Mouse (Mus musculus): Measurements from ENCODE around the gene Glmp. TPM values are rescaled to one million over a fixed set of nuclear protein-coding genes. Genes with fewer than 3 reads are reported as not detected.
"Not testable (repeated sequence)": the region's sequence is repeated elsewhere in the genome, so short reads cannot be mapped to it uniquely, and the experiment has no call there.

Glmp gene
- polyA plus RNA-seq (2016; fragmentation: Nextera tagmentation; extraction: Ambion mirVana), result 150 and 157 TPM in 2 replicates

DNA sequence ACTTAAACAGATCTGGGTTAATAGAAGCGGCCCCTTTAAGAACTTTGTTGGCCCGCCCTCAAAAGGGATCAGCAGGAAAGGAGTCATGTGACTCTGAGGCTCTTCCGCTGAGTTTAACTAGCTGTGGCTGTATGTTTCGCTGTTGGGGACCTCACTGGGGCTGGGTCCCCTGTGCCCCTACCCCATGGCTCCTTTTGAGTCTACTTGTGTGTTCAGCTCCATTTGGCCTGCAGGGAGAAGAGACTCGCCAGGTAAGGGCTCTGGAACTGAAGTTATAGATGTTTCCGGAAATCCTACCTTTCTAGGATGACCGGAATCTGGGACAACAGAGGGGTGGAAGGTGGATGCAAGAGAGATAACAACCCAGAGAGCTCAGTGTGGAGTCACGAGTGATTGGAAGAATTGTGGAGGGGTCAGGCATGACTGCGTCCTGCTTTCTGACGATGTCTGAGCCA lies at the start of gene Glmp:
Glmp (plus strand) TSS at position 73 of the 455 bp plus-strand sequence.
- peaks cover 83% of the 10 kb centered on the region for H3K36me3 ChIP-seq
- H3K9me3 ChIP-seq, result no peaks in the 10 kb centered on the region
- no peaks in the 10 kb centered on the region for H3K27me3 ChIP-seq (ENCODE audit: insufficient read depth, poor library complexity, severe bottlenecking)
- H3K27ac ChIP-seq, result peak within 1 kb of the TSS; percentile 83
- peaks cover 15% of the 10 kb centered on the region for H3K4me1 ChIP-seq (replicated peaks)
- 3% methylated on average over 10 of the region's 10 CpGs for WGBS
- peak; percentile 61 for DNase-seq (ENCODE audit: low spot score)
- peak within 1 kb of the TSS; percentile 71 for H3K4me3 ChIP-seq

DNA sequence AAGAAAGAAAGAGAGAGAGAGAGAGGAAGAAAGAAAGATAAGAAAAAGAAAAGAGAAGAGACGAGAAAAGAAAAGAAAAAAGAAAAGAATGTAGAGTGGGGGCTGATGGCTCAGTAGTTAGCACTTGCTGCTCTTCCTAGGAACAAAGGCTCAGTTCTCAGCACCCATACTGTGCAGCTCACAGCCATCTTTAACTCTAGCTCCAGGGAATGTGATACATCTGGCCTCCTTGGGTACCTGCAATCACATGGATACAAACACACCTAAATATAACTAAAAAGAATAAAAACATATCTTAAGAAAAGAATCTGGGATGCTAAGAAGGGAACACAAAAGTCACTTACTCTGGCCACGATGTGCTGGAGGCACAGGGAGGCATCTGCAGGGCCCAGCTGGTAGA lies 48.7 kb upstream of the Glmp start:
- Histone ChIP-seq H3K4me1 (replicated peaks) (no peaks in the 10 kb centered on the region), H3K36me3 (no peaks in the 10 kb centered on the region), H3K27ac (no peak overlapping the region), H3K27me3 (ENCODE audit: insufficient read depth, poor library complexity, severe bottlenecking) (no peaks in the 10 kb centered on the region), H3K4me3 (no peak overlapping the region), H3K9me3 (no peaks in the 10 kb centered on the region)
- no peak for DNase-seq (ENCODE audit: low spot score)
- 78% methylated on average over 2 of the region's 2 CpGs for WGBS

DNA sequence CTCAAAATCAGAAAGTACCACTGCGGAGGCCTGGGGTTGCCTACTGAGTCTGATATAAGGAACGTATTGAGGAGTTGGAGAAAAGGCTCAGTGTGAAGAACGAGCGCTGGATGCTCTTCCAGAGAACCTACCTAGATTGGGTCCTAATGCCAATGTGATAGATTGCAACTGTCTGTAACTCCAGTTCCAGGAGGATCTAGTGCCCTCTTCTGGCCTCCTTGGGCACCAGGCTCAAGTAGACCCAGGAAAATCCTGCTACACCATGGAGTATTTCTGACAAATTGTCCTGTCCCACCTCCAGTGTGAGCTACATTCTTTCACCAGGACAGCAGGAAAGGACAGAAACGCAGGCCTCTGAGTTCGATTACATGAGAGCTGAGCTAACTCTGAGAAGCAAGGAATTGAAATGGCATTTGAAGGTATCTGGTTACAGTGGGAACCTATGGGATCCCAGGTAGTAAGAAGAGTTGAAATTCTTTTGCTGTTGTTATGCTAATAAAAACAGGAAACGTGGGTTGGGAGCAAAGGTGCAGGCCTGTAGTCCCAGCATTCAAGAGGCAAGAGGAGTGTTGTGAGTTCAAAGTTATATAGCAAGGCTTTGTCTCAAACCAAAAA lies 48.2 kb upstream of the Glmp start:
- Histone ChIP-seq H3K9me3 (no peaks in the 10 kb centered on the region), H3K36me3 (no peaks in the 10 kb centered on the region), H3K4me1 (replicated peaks) (no peaks in the 10 kb centered on the region), H3K27me3 (ENCODE audit: insufficient read depth, poor library complexity, severe bottlenecking) (no peaks in the 10 kb centered on the region), H3K4me3 (no peak overlapping the region), H3K27ac (no peak overlapping the region)
- WGBS, result 44% methylated on average over 7 of the region's 7 CpGs
- DNase-seq (ENCODE audit: low spot score), result no peak

DNA sequence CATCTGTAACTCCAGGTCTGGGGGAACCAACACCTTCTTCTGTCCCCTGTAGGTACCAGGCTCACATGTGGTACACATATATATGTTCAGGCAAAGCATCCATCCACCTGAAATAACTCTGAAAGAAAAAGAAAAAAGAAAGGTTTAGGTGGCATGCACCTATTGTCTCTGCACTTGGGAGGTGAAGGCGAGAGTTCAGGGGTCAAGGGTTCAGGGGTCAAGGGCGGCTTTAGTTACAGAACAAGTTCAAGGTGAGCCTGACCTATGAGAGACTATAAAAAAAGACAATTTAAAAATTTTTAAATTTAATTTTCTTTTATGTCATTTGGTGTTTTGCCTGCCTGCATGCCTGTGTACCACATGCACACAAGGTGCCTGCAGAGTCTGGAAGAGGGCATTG lies 44.8 kb upstream of the Glmp start:
- H3K27ac ChIP-seq, result no peak overlapping the region
- H3K4me1 ChIP-seq (replicated peaks), result no peaks in the 10 kb centered on the region

DNA sequence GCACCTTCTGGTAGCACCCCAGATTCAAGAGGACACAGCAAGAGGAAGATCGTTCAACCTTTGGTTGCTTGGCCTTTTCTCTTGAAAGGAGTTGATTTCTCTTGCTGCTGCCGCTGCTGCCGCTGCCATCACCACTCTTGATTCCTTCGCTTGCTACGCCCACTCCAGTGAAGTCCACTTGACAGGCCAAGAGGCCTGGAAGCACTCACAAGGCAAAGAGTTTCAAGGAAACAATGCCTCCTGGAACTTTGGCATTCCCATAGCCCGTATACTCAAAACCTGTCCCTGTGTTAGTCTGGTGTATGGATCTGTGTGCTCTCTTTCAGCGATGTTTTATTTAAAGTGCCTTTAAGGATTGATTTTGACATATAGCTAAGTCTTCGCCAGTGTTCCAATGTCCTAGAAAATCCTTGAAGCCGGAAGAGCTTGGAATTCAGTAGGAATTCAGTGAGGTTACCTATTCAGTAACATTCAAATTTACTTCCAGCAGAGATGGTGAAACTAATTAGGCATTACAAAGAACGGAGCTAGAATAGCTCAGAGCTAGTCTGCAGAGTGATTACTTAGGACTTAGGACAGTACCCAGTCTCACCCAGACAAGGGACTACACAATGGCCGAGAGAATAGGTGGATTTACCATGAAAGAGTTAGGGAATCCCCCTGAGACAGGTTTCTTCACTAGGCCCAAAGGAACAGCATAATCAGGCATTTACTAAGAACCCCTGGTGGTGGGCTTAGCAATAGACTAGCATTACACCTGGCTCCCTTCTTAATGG lies 43.5 kb upstream of the Glmp start:
- not testable (repeated sequence) for DNase-seq (ENCODE audit: low spot score); H3K36me3 ChIP-seq; H3K4me3 ChIP-seq; H3K27ac ChIP-seq; H3K9me3 ChIP-seq; H3K27me3 ChIP-seq (ENCODE audit: insufficient read depth, poor library complexity, severe bottlenecking); H3K4me1 ChIP-seq (replicated peaks)
- 67% methylated on average over 11 of the region's 11 CpGs for WGBS

More for the DNA sequence above, 44.8 kb upstream of the Glmp start:
- no peak overlapping the region for H3K4me3 ChIP-seq
- H3K9me3 ChIP-seq, result no peaks in the 10 kb centered on the region
- no peaks in the 10 kb centered on the region for H3K36me3 ChIP-seq
- no peaks in the 10 kb centered on the region for H3K27me3 ChIP-seq (ENCODE audit: insufficient read depth, poor library complexity, severe bottlenecking)
- WGBS, result 93% methylated on average over 2 of the region's 2 CpGs
- DNase-seq (ENCODE audit: low spot score), result no peak

DNA sequence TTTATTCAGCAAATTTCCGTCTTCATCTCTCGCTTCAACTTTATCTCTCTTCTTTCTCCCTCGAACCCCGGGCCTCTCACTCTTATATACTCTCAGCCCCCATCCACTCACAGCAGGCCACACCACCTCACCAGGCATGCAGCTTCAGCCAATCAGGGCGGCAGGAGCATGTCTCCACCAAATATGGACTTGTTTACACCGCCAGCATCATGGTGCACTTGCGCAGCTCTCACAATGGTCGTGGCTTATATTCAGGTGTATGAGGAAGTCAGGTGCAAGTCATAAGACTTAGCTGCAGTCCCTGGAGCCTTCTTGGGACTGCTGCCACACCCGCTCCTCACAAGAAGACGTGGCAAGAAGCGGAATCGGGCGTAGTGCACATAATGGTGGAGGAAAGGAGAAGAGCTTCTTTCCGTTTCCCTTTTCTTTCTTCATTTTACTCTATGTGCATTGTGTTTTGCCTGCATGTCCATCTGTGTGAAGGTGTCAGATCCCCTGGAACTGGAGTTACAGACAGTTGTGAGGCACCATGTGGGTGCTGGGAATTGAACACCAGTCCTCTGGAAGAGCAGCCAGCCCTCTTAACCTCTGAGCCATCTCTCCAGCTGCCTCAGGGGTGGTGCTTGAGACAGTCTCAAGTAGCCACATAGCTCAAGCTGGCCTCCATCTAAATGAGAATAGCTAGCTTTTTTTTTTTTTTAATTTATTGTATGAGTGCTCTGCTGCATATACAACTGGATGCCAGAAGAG lies 39.8 kb upstream of the Glmp start:
- not testable (repeated sequence) for H3K4me1 ChIP-seq (replicated peaks); H3K9me3 ChIP-seq; H3K4me3 ChIP-seq; H3K27ac ChIP-seq; DNase-seq (ENCODE audit: low spot score); H3K27me3 ChIP-seq (ENCODE audit: insufficient read depth, poor library complexity, severe bottlenecking)
- peaks cover 13% of the 10 kb centered on the region for H3K36me3 ChIP-seq
- 95% methylated on average over 14 of the region's 14 CpGs for WGBS

DNA sequence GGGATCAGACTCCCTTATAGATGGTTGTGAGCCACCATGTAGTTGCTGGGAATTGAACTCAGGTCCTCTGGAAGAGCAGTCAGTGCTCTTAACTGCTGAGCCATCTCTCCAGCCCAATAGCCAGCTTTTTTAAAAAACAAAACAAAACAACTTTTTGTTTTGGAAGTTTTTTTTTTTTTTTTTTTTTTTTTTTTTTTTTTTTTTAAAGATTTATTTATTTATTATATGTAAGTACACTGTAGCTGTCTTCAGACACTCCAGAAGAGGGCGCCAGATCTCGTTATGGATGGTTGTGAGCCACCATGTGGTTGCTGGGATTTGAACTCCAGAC lies 39.3 kb upstream of the Glmp start:
- WGBS, result 79% methylated on average over 2 of the region's 2 CpGs
- not testable (repeated sequence) for H3K4me1 ChIP-seq (replicated peaks); H3K27me3 ChIP-seq (ENCODE audit: insufficient read depth, poor library complexity, severe bottlenecking); H3K27ac ChIP-seq; H3K4me3 ChIP-seq; H3K9me3 ChIP-seq; DNase-seq (ENCODE audit: low spot score)
- peaks cover 13% of the 10 kb centered on the region for H3K36me3 ChIP-seq

DNA sequence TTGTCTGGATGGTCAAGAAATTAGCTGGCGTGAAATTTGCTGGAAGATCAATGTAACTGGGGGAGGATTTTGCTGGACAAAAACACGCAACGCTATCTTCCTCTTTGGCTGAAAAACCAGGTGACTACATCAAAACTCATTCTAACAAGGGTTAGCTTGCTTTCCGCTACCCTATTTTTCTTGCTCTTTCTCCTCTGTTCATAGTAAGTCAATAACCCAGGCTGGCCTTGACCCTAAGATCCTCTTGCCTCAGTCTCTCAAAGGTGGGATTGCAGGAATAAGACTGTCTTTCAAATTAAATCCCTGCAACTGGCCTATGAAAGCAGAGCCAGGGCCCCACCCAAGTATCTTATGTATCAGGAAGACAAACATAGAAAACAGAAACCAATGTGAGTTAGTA lies 37.7 kb upstream of the Glmp start, which contains the start of gene Gm38392:
Gm38392 (minus strand) TSS at position 101 of the 400 bp plus-strand sequence.
- peaks cover 13% of the 10 kb centered on the region for H3K36me3 ChIP-seq
- H3K4me1 ChIP-seq (replicated peaks), result no peaks in the 10 kb centered on the region
- no peak within 1 kb of the TSS for H3K27ac ChIP-seq
- H3K4me3 ChIP-seq, result no peak within 1 kb of the TSS
- no peaks in the 10 kb centered on the region for H3K9me3 ChIP-seq
- WGBS, result 96% methylated on average over 4 of the region's 4 CpGs
- DNase-seq (ENCODE audit: low spot score), result no peak
- no peaks in the 10 kb centered on the region for H3K27me3 ChIP-seq (ENCODE audit: insufficient read depth, poor library complexity, severe bottlenecking)

DNA sequence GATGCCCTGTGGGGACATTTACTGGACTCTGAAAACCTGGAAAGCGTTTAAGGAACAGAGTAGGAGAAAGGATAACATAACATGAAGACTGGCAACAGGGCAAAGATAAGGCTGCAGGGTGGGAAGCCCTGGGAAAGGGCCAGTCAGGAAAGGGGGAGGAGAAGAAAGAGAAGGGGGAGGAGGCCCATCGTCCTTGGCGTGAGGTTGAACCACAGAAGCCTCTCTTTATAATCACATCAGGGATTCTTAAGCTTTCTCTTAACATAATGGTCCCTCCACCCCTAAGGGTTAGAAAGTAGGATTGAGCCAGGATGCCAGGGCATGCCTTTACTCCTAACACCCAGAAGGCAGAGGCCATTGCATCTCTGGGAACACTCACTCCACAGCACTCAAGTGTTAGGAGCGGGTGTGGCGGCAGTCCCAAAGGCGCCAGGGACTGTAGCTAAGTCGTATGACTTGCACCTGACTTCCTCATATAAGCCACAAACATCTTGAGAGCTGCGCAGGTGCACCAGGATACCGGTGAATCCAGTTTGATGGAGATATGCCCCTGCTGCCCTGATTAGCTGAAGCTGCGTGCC lies 36.6 kb upstream of the Glmp start:
- H3K4me3 ChIP-seq; H3K4me1 ChIP-seq (replicated peaks); DNase-seq (ENCODE audit: low spot score); H3K27me3 ChIP-seq (ENCODE audit: insufficient read depth, poor library complexity, severe bottlenecking); H3K27ac ChIP-seq; H3K9me3 ChIP-seq: not testable (repeated sequence)
- WGBS, result 89% methylated on average over 10 of the region's 10 CpGs
- peaks cover 13% of the 10 kb centered on the region for H3K36me3 ChIP-seq

DNA sequence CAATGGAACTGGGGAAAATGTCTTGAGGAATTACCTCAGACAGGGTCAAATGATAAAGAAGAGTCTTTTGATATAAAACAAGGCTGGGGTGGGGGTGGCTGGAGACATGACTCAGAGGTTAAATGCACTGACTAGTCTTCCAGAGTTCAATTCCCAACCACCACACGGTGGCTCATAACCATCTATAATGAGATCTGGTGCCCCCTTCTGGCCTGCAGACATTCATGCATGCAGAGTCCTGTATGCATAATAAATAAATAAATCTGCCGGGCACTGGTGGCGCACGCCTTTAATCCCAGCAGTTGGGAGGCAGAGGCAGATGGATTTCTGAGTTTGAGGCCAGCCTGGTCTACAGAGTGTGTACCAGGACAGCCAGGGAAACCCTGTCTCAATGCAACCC lies 32.9 kb upstream of the Glmp start:
- Histone ChIP-seq H3K4me1 (replicated peaks) (peaks cover 9% of the 10 kb centered on the region), H3K9me3 (no peaks in the 10 kb centered on the region), H3K27ac (no peak overlapping the region), H3K36me3 (peaks cover 2% of the 10 kb centered on the region; the same call in 1 of the 2 replicates), H3K4me3 (no peak overlapping the region), H3K27me3 (ENCODE audit: insufficient read depth, poor library complexity, severe bottlenecking) (no peaks in the 10 kb centered on the region)
- peak; percentile 15 for DNase-seq (ENCODE audit: low spot score)
- WGBS, result 67% methylated on average over 4 of the region's 4 CpGs

DNA sequence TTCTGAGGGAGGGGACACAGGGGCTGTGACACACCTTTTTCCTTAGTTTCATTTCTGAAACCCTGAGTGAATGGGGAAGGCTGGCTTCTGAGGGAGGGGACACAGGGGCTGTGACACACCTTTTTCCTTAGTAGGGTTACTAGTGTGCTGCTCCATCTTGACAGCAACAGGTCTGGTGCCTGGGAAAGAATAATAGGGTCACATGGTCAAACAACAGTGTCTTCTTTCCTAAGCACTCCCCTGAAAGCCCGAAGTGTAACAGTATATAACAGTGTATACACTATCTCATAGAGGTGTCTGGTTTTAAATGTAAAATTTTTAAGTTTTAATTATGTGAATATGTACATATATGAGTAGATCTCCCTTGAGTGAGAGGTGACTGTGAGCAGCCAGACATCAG lies 29.6 kb upstream of the Glmp start:
- H3K27me3 ChIP-seq (ENCODE audit: insufficient read depth, poor library complexity, severe bottlenecking); DNase-seq (ENCODE audit: low spot score); H3K9me3 ChIP-seq: not testable (repeated sequence)
- peak overlapping the region; percentile 96 for H3K27ac ChIP-seq
- peaks cover 23% of the 10 kb centered on the region for H3K4me1 ChIP-seq (replicated peaks)
- 74% methylated on average over 1 of the region's 1 CpGs for WGBS
- H3K4me3 ChIP-seq, result peak overlapping the region; percentile 80
- H3K36me3 ChIP-seq, result peaks cover 22% of the 10 kb centered on the region

DNA sequence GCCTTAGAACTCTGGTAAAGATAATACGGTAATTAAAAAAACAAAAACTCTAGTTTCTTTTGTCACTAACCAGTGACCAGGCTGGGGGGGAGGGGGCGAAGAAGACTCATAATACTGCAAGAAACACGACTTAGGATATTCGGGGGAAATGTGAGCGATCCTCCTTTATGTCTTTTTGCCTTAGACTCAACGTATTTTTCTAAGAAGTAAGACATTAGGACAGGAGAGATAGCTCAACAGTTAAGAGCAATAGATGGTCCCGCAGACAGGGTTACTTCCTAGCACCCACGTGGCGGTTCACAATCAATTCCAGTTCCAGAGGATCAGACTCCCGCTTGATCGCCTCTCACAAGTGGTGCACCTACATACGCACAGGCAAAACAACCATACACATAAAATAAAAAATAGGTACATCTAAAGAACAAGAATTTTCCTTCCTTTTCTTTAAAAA lies 28.7 kb upstream of the Glmp start:
- H3K27me3 ChIP-seq (ENCODE audit: insufficient read depth, poor library complexity, severe bottlenecking), result no peaks in the 10 kb centered on the region
- DNase-seq (ENCODE audit: low spot score), result no peak
- H3K9me3 ChIP-seq, result no peaks in the 10 kb centered on the region
- peak overlapping the region; percentile 80 for H3K4me3 ChIP-seq
- WGBS, result 2% methylated on average over 12 of the region's 12 CpGs
- peak overlapping the region; percentile 96 for H3K27ac ChIP-seq
- peaks cover 31% of the 10 kb centered on the region for H3K36me3 ChIP-seq
- peaks cover 23% of the 10 kb centered on the region for H3K4me1 ChIP-seq (replicated peaks)
